Mouse (Mus musculus): Measurements from ENCODE around the gene Tiam2. TPM values are rescaled to one million over a fixed set of nuclear protein-coding genes. Genes with fewer than 3 reads are reported as not detected.

Gene Tiam2
- total and polyA plus RNA-seq, 3 experiments, result 0.42 to 1.9 TPM; not detected in 1

- H3K27ac ChIP-seq (ENCODE audit: control insufficient read depth, low read depth, low read length), result no peak overlapping the region
- no peak overlapping the region for H3K4me3 ChIP-seq (ENCODE audit: control insufficient read depth in 1 of 2, insufficient read depth in 1 of 2, low read depth in 2 of 2, low read length in 2 of 2)
- no peak for TF ChIP-seq TBP (IDR thresholded peaks at IDR 0.05; ENCODE audit: low read depth, low read length)
- TF ChIP-seq E2F4 (IDR thresholded peaks at IDR 0.05; ENCODE audit: borderline replicate concordance, low read depth, low read length), result no peak
- TF ChIP-seq NELFE (IDR thresholded peaks at IDR 0.05; ENCODE audit: low read depth, low read length), result no peak
- no peak for TF ChIP-seq TAL1 (IDR thresholded peaks at IDR 0.05; ENCODE audit: low read length)
- no peak for TF ChIP-seq NRF1 (IDR thresholded peaks at IDR 0.05; ENCODE audit: insufficient read depth, low read depth, low read length, poor library complexity, severe bottlenecking)
- TF ChIP-seq CTCF (IDR thresholded peaks at IDR 0.05 in 2 of 3, conservative IDR thresholded peaks at IDR 0.05 in 1 of 3; ENCODE audit: control insufficient read depth in 1 of 3, insufficient read depth in 1 of 3, low read depth in 2 of 3, low read length in 3 of 3, poor library complexity in 1 of 3, severe bottlenecking in 1 of 3), result no peak
- TF ChIP-seq CHD2 (IDR thresholded peaks at IDR 0.05; ENCODE audit: low read length), result no peak
- TF ChIP-seq KAT2A (conservative IDR thresholded peaks at IDR 0.05; ENCODE audit: low read depth, low read length), result no peak
- no peak for TF ChIP-seq JUND (IDR thresholded peaks at IDR 0.05; ENCODE audit: low read depth, low read length)
- TF ChIP-seq MAFK (IDR thresholded peaks at IDR 0.05; ENCODE audit: borderline replicate concordance, low read depth, low read length), result no peak
- no peaks in the 10 kb centered on the region for H3K9me3 ChIP-seq (replicated peaks; ENCODE audit: insufficient read depth, low read length)
- H3K27me3 ChIP-seq (ENCODE audit: control insufficient read depth in 1 of 2, insufficient read depth in 2 of 2, low read length in 2 of 2), result peaks cover 0 to 3% of the 10 kb centered on the region in 2 experiments; a peak in 1 of 4 replicates
- no peak overlapping the region for H3K9ac ChIP-seq (ENCODE audit: control insufficient read depth, low read depth, low read length, poor library complexity, severe bottlenecking)
- DNase-seq (ENCODE audit: low read depth, low spot score), result no peak
- H3K4me1 ChIP-seq (ENCODE audit: control insufficient read depth in 1 of 2, insufficient read depth in 2 of 2, low read length in 2 of 2), result no peaks in the 10 kb centered on the region
- H3K36me3 ChIP-seq (ENCODE audit: control insufficient read depth in 1 of 2, insufficient read depth in 2 of 2, low read length in 2 of 2), result no peaks in the 10 kb centered on the region
- no peaks in the 10 kb centered on the region for H3K79me2 ChIP-seq (ENCODE audit: control insufficient read depth, insufficient read depth, low read length, poor library complexity)
These were observed 11.1 kb downstream of the Tiam2 start for GRCm38 (mm10) chr17:3337525-3337888.

DNA sequence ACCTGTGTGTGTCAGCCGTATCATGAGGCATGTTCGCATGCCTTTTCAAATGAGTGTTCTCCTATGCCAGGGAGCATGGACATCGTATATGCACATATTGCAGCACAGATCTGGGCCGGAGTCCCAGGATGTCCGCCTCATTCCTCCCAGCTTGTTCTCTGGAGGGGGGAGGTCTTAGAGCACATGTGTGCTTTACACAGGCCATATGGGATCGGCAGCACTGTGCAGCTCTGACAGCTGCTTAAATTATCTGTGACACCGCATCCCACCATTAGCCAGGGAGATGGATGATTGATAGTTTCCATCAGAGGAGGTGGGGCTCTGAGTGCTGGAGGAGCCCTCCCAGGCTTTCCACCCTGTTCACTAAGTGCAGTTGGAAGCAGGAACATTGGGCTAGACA is 12.4 kb downstream of the Tiam2 start:
- no peaks in the 10 kb centered on the region for H3K9me3 ChIP-seq (replicated peaks; ENCODE audit: insufficient read depth, low read length)
- H3K27me3 ChIP-seq (ENCODE audit: control insufficient read depth in 1 of 2, insufficient read depth in 2 of 2, low read length in 2 of 2), result peaks cover 0 to 3% of the 10 kb centered on the region in 2 experiments; a peak in 1 of 4 replicates
- TF ChIP-seq TCF12 (IDR thresholded peaks at IDR 0.05; ENCODE audit: low read depth, low read length) (no peak), UBTF (IDR thresholded peaks at IDR 0.05; ENCODE audit: borderline replicate concordance, insufficient read depth, low read depth, low read length) (no peak), USF1 (IDR thresholded peaks at IDR 0.05; ENCODE audit: low read depth, low read length) (no peak), EP300 (IDR thresholded peaks at IDR 0.05; ENCODE audit: low read depth in 1 of 2, low read length in 2 of 2) (no peak), SMC3 (IDR thresholded peaks at IDR 0.05; ENCODE audit: low read depth, low read length) (no peak), MAX (IDR thresholded peaks at IDR 0.05; ENCODE audit: low read length) (no peak), GABPA (IDR thresholded peaks at IDR 0.05; ENCODE audit: low read depth, low read length) (no peak), E2F4 (IDR thresholded peaks at IDR 0.05; ENCODE audit: borderline replicate concordance, low read depth, low read length) (no peak), MEF2A (IDR thresholded peaks at IDR 0.05; ENCODE audit: extremely low read depth, insufficient replicate concordance, low read depth, low read length, poor library complexity, severe bottlenecking) (no peak), MXI1 (IDR thresholded peaks at IDR 0.05; ENCODE audit: low read depth, low read length) (no peak), MAZ (IDR thresholded peaks at IDR 0.05; ENCODE audit: low read depth, low read length) (no peak), ETS1 (IDR thresholded peaks at IDR 0.05; ENCODE audit: low read depth, low read length) (no peak), CTCF (IDR thresholded peaks at IDR 0.05 in 2 of 3, conservative IDR thresholded peaks at IDR 0.05 in 1 of 3; ENCODE audit: control insufficient read depth in 1 of 3, insufficient read depth in 1 of 3, low read depth in 2 of 3, low read length in 3 of 3, poor library complexity in 1 of 3, severe bottlenecking in 1 of 3) (no peak), ZKSCAN1 (IDR thresholded peaks at IDR 0.05; ENCODE audit: low read depth, low read length) (no peak), MYC (IDR thresholded peaks at IDR 0.05; ENCODE audit: low read depth, low read length) (no peak), ZMIZ1 (IDR thresholded peaks at IDR 0.05; ENCODE audit: low read depth, low read length) (no peak), CHD1 (IDR thresholded peaks at IDR 0.05; ENCODE audit: low read depth, low read length) (no peak), POLR2AphosphoS2 (IDR thresholded peaks at IDR 0.05; ENCODE audit: low read length) (no peak)
- no peak overlapping the region for H3K4me3 ChIP-seq (ENCODE audit: control insufficient read depth in 1 of 2, insufficient read depth in 1 of 2, low read depth in 2 of 2, low read length in 2 of 2)
- no peak overlapping the region for H3K27ac ChIP-seq (ENCODE audit: control insufficient read depth, low read depth, low read length)
- no peak overlapping the region for H3K9ac ChIP-seq (ENCODE audit: control insufficient read depth, low read depth, low read length, poor library complexity, severe bottlenecking)
- no peaks in the 10 kb centered on the region for H3K36me3 ChIP-seq (ENCODE audit: control insufficient read depth in 1 of 2, insufficient read depth in 2 of 2, low read length in 2 of 2)
- no peaks in the 10 kb centered on the region for H3K79me2 ChIP-seq (ENCODE audit: control insufficient read depth, insufficient read depth, low read length, poor library complexity)
- no peaks in the 10 kb centered on the region for H3K4me1 ChIP-seq (ENCODE audit: control insufficient read depth in 1 of 2, insufficient read depth in 2 of 2, low read length in 2 of 2)
- no peak for DNase-seq (ENCODE audit: low read depth, low spot score)

Measured in MEL (cell line).